Mouse (Mus musculus) frontal cortex, adult 2 months (tissue): ENCODE data around the gene Gpr34. TPM values are rescaled to one million over a fixed set of nuclear protein-coding genes. Genes with fewer than 3 reads are reported as not detected.

Source experiments
- DNase-seq, 2 experiments: peaks; one replicate each; pipeline ENCODE4 v3.0.0; 2022; ENCODE audit warnings: low spot score in 1 of 2; ENCODE audit errors: extremely low spot score in 1 of 2
- polyA plus RNA-seq: library from polyadenylated mRNA; depleted of rRNA; stranded (reverse); fragments of >200 nt; gene quantifications from 2 replicates; pipeline ENCODE4 v1.2.3, GENCODE M21; 2012; rRNA removed

Gpr34 gene
- polyA plus RNA-seq, 1 experiment = 17.2 TPM

DNA sequence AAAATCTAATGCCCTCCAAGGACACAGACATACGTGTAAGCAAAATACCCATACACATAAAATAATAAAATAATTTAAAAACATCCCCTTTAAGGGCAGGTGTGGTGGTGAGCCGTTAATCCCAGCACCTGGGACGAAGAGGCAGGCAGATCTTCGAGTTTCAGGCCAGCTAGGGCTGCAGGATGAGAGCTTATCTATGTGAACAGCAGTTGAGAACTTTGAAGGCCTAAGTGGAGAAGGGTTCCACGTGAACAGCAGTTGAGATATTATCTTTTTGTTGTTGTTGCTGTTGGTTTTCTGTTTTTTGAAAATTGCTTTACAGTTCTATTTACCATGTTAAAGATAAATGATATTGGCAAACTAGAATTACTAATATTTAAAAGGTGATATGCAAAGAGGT lies 37.0 kb downstream of the Gpr34 start:
- no peak for DNase-seq

DNA sequence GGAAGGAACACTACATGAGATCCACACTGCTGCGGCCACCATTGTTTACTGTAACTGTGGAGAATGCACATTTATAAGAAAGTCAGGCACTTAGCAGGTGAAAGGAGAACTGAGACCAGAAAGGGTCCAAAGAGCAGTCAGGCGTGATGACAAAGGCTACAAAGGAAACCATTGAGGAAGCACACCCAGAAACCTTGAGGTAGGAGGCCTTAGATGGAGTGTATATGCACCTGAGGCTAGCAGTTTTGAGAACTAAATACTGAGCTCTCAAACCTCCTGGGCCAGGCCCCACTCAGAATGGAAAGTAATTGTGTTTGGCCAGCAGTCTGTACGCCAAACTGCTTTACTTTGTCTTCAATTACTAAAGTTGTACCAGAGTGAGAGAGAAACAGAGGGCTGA lies 38.5 kb downstream of the Gpr34 start:
- DNase-seq = no peak

GRCm38 (mm10) chrX:13673001-13673400 lies 41.1 kb downstream of the Gpr34 start:
- no peak for DNase-seq

GRCm38 (mm10) chrX:13681748-13682147 lies 49.9 kb downstream of the Gpr34 start:
- no peak for DNase-seq

DNA sequence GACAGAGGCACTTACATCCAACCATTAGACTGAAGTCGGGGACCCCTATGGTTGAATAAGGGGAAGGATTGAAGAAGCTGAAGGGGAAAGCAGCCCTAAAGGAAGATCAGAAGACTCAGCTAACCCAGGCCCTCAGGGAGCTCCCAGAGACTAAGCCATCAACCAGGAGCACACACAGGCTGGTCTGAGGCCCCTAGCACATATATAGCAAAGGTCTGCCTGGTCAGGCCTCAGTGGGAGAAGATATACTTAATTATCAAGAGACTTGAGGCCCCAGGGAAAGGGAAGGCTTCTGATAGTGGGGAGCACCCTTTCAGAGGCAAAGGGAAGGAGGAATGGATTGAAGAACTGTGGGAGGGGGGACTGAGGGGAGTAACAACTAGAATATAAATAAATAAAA lies 54.7 kb downstream of the Gpr34 start:
- DNase-seq = no peak

- peak; percentile 11 to 50 for DNase-seq
These were observed 56.5 kb downstream of the Gpr34 start for GRCm38 (mm10) chrX:13688356-13688755.

Other genes starting within 250 kb of the Gpr34 start
- 0.21 and 0.42 TPM in 2 replicates for gene Nyx, start 166.0 kb upstream of the Gpr34 start, polyA plus RNA-seq
- gene Gpr82, start 29.3 kb downstream of the Gpr34 start, polyA plus RNA-seq = 0.04 TPM in 1 of 2 replicates, not detected in the other
- gene Cask, start 219.3 kb downstream of the Gpr34 start, polyA plus RNA-seq = 33.8 and 37.0 TPM in 2 replicates